Mouse (Mus musculus) hindbrain, embryonic 13.5 days (tissue): ENCODE measurements around the gene Sri. TPM values are rescaled to one million over a fixed set of nuclear protein-coding genes. Genes with fewer than 3 reads are reported as not detected.

Experiments
- ATAC-seq: fragments of 200-750 bp; cut with Nextera tagmentation; 2 replicates; pipeline ENCODE4 v1.8.0; 2017; ENCODE audit warnings: moderate TSS enrichment; ENCODE audit not compliant: low FRiP score
- H3K27ac ChIP-seq: fragments of 300-500 bp; sonication (generic); 2 replicates; pipeline ENCODE4 v1.5.1; 2015; ENCODE audit warnings: inconsistent platforms, mild to moderate bottlenecking, moderate library complexity
- H3K27me3 ChIP-seq: fragments of 300-500 bp; sonication (generic); 2 replicates; pipeline ENCODE4 v1.6.1; 2015; ENCODE audit warnings: mild to moderate bottlenecking, inconsistent platforms
- H3K36me3 ChIP-seq: fragments of 300-500 bp; sonication (generic); 2 replicates; pipeline ENCODE4 v1.6.1; 2015; ENCODE audit warnings: mild to moderate bottlenecking, inconsistent platforms
- H3K4me1 ChIP-seq: fragments of 300-500 bp; sonication (generic); replicated peaks from 2 replicates; pipeline ENCODE4 v1.6.1; 2015; ENCODE audit warnings: inconsistent platforms
- H3K4me2 ChIP-seq: fragments of 300-500 bp; sonication (generic); 2 replicates; pipeline ENCODE4 v1.6.1; 2015; ENCODE audit warnings: inconsistent platforms, mild to moderate bottlenecking, moderate library complexity
- H3K4me3 ChIP-seq: fragments of 300-500 bp; sonication (generic); 2 replicates; pipeline ENCODE4 v1.5.1; 2015; ENCODE audit warnings: mild to moderate bottlenecking, inconsistent platforms
- H3K9ac ChIP-seq: fragments of 300-500 bp; sonication (generic); 2 replicates; pipeline ENCODE4 v1.6.1; 2015; ENCODE audit warnings: mild to moderate bottlenecking, inconsistent platforms
- H3K9me3 ChIP-seq: fragments of 300-500 bp; sonication (generic); 2 replicates; pipeline ENCODE4 v1.6.1; 2016; ENCODE audit warnings: inconsistent platforms
- WGBS: fragments of 180-500 bp; shearing (Covaris S2); methylation state at CpG from one replicate; pipeline ENCODE4 v1.1.7; 2015; 5-methylcytosine and 5-hydroxymethylcytosine counted together
- polyA plus RNA-seq: library from polyadenylated mRNA; unstranded; fragments of >200 nt; fragmentation: Nextera tagmentation; extraction: Ambion mirVana; gene quantifications from 2 replicates; pipeline ENCODE4 v1.2.1, GENCODE M21; 2015

Gene Sri
- polyA plus RNA-seq, 1 experiment from 2014 or later = 182 TPM

DNA sequence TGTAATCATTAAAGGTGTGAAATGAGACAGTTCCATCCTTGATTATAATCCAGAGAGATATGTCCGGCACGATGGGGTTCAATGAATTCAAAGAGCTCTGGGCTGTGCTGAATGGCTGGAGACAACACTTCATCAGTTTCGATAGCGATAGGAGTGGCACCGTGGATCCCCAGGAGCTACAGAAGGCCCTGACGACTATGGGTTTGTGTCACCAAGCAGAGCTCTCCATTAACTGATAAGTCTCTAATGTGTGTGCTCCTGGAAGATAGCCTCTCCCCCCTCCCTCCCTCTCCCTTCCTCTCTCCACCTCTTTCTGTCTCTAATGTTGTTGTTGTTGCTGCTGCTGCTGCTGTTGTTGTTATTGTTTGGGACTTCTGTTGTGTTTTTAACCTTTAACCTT lies 17.3 kb downstream of the Sri start:
- no peak overlapping the region for H3K4me2 ChIP-seq
- H3K9me3 ChIP-seq = no peaks in the 10 kb centered on the region
- 69% methylated on average over 6 of the region's 6 CpGs for WGBS
- no peak overlapping the region for H3K4me3 ChIP-seq
- H3K36me3 ChIP-seq = peaks cover 70% of the 10 kb centered on the region
- H3K9ac ChIP-seq = no peak overlapping the region
- H3K27ac ChIP-seq = no peak overlapping the region
- no peak for ATAC-seq
- H3K27me3 ChIP-seq = no peaks in the 10 kb centered on the region
- no peaks in the 10 kb centered on the region for H3K4me1 ChIP-seq

DNA sequence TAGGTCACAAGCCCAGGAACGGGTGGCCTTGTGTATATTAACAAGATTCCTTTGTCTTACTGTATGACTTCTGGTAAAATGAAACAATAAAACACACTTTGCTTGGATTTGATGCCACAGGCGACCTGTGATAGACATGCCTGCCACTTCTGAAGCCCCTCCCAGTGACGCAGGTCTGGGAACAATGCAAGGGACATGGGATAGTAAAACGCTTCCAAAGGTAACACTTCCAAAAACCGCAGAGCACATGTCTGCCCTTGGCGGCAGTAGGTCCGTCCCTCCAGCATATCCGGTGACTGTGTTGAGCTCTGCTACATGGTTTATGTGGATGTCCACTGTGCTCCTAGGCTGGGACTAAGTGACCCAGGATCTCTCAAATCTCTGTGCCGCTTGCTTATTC lies 27.5 kb downstream of the Sri start:
- Histone ChIP-seq H3K9me3 (no peaks in the 10 kb centered on the region), H3K4me2 (no peak overlapping the region), H3K27ac (no peak overlapping the region), H3K4me3 (no peak overlapping the region), H3K4me1 (no peaks in the 10 kb centered on the region), H3K9ac (no peak overlapping the region), H3K36me3 (peaks cover 26% of the 10 kb centered on the region), H3K27me3 (no peaks in the 10 kb centered on the region)
- WGBS = 93% methylated on average over 9 of the region's 9 CpGs
- no peak for ATAC-seq

DNA sequence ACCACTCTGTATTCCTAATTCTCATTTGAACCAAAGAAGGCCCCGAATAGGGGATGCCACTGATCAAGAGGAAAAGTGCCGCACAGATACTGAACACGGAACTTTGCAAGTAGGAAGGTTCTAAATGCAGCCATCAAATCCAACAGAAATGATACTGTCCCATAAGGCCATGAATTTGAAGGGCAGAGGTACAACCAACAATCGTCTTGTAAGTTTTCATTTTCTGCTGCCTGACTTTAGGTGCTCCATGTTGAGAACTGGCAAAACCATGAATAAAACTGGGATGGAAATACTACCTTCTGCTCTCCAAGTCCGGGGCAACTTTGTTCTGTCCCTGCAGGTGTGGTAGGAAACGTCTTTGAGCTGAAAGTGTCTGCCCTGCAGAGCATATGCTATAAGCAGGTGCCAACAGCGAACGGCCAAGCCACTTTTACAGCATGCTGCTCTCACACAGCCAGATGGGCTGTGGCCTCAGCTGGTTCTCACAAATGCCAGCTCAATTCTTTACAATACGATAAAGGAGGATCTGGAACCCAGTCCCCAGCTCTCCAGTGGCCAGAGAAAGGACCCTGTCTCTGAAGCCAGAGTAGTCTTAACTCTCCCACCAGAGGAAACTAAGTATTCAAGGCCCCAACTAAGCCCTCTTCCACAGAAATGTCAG lies 28.2 kb downstream of the Sri start:
- H3K4me1 ChIP-seq = no peaks in the 10 kb centered on the region
- no peak overlapping the region for H3K27ac ChIP-seq
- H3K9ac ChIP-seq = no peak overlapping the region
- peaks cover 26% of the 10 kb centered on the region for H3K36me3 ChIP-seq
- no peak for ATAC-seq
- no peaks in the 10 kb centered on the region for H3K9me3 ChIP-seq
- WGBS = 93% methylated on average over 9 of the region's 9 CpGs
- no peaks in the 10 kb centered on the region for H3K27me3 ChIP-seq
- H3K4me2 ChIP-seq = no peak overlapping the region
- H3K4me3 ChIP-seq = no peak overlapping the region

DNA sequence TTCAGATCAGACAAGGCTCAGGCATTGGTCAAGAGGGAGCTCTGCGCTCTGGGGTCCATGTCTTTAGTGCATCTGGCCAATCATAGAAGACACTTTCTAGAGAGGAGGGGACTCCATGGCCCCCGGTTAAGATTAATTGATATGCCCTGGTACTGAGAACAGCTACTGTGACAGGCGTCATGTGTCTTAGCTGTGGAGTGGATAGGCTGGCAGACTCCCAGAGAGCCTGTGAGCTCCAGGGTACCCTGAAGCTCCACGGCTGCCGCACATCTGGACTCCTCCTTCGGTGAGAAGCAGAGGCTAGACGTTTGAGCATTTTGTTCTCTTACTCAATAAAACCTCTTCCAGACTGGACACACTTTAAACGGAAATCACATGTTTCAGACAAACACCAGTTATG lies 31.6 kb downstream of the Sri start:
- Histone ChIP-seq H3K4me1 (no peaks in the 10 kb centered on the region), H3K9ac (no peak overlapping the region), H3K36me3 (peaks cover 21% of the 10 kb centered on the region), H3K4me2 (no peak overlapping the region), H3K4me3 (no peak overlapping the region), H3K9me3 (no peaks in the 10 kb centered on the region), H3K27ac (no peak overlapping the region), H3K27me3 (no peaks in the 10 kb centered on the region)
- WGBS = 90% methylated on average over 8 of the region's 8 CpGs
- no peak for ATAC-seq

DNA sequence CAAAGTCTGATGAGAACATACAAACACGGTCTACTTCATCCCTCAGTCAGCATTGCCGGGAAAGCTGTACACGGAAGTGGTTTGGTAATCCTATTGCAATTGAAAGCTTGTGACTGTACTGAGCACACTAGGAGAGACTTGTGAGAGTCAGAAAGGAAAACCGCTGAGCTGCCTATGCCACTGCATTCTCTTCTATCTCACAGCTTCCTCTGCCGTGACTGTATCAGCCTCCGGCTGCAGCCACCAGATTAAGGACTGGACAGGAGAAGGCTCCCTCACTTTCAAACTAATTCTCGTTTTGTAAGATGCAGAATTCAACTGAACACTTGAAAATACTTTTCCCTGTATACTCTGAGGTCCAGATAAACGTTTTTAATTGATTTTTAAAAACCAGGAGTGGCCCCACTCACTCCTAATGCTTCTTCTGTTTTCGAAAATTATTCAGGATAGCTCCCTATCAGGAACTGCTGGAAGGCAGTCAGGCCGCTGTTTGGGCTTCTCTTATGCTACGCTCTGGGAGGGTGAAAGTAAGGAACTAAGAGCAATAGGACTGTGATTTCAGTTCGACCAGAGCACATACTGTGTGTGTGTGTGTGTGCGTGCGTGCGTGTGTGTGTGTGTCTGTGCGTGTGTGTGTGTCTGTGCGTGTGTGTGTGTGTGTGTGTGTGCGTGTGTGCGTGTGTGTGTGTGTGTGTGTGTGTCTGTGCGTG lies 37.1 kb downstream of the Sri start:
- ATAC-seq = no peak
- H3K4me1 ChIP-seq = no peaks in the 10 kb centered on the region
- H3K36me3 ChIP-seq = peaks cover 6% of the 10 kb centered on the region
- H3K9ac ChIP-seq = no peak overlapping the region
- H3K4me2 ChIP-seq = no peak overlapping the region
- no peak overlapping the region for H3K4me3 ChIP-seq
- no peak overlapping the region for H3K27ac ChIP-seq
- no peaks in the 10 kb centered on the region for H3K27me3 ChIP-seq
- 71% methylated on average over 20 of the region's 20 CpGs for WGBS
- H3K9me3 ChIP-seq = no peaks in the 10 kb centered on the region

DNA sequence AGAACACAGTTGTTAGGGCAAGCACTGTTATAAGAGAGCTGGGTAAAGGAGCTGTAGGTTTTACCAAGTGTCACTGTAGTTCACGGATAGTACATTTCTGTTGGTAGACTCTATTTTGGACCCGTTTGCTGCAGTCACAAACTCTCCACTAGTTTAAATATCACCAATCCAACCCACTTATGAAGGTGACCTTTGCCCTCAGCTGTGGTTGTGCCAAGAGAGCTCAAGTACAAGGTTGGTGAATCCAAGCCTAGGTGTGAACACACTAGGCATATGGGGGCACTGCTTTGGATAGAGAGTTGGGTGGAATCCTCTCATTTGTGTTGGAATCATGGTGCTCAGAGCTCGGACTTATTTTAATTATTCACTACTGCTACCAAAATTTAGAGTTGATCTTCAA lies 39.8 kb downstream of the Sri start:
- WGBS = 91% methylated on average over 3 of the region's 3 CpGs
- H3K4me1 ChIP-seq = no peaks in the 10 kb centered on the region

DNA sequence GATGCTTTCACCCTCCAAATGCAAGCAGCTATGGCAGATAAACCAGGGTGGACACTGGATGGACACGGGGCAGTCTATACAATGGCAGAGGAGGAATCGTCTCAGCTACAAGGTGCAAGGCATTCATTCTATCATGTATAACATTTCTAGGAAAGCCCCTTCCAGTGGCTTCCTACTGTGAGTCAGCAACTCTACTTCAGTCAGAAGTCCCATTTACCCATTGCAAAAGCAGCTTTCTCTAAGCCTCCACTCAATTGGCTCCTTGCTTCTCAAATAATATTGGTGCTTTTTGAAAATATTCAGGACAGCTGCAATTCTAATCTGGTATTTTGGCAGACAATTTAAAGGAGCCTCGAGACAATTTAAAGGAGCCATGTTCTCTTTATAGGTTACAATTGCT lies 42.3 kb downstream of the Sri start:
- Histone ChIP-seq H3K9me3 (no peaks in the 10 kb centered on the region), H3K9ac (no peak overlapping the region), H3K27ac (no peak overlapping the region), H3K36me3 (peaks cover 23% of the 10 kb centered on the region), H3K27me3 (no peaks in the 10 kb centered on the region), H3K4me1 (no peaks in the 10 kb centered on the region), H3K4me3 (no peak overlapping the region), H3K4me2 (no peak overlapping the region)
- no peak for ATAC-seq
- 88% methylated on average over 3 of the region's 3 CpGs for WGBS

More for the DNA sequence above, 39.8 kb downstream of the Sri start:
- Histone ChIP-seq H3K9me3 (no peaks in the 10 kb centered on the region), H3K4me3 (no peak overlapping the region), H3K27me3 (no peaks in the 10 kb centered on the region), H3K36me3 (peaks cover 12% of the 10 kb centered on the region), H3K9ac (no peak overlapping the region), H3K4me2 (no peak overlapping the region), H3K27ac (no peak overlapping the region)
- ATAC-seq = no peak

DNA sequence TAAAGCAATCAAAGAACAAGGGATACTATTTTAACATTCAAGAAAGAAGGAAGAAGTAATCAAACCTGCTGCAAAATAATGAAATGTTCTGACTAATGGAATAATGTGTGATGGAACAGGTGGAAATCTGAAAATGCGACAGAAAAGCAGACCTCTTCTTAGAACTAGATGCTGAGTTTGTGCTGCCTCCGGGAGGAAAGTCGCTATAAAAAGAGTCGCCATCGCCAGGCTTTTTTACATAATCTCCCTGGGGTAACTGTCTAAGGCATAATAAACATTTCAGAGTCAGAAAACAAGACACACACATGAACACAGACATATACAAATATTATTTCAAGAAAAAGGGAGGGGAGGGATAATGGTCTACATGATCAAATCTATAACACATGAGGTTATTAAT lies 49.0 kb downstream of the Sri start:
- H3K4me3 ChIP-seq = no peak overlapping the region
- no peak overlapping the region for H3K4me2 ChIP-seq
- no peak for ATAC-seq
- peaks cover 19% of the 10 kb centered on the region for H3K36me3 ChIP-seq
- H3K9me3 ChIP-seq = no peaks in the 10 kb centered on the region
- H3K9ac ChIP-seq = no peak overlapping the region
- 78% methylated on average over 5 of the region's 5 CpGs for WGBS
- no peak overlapping the region for H3K27ac ChIP-seq
- no peaks in the 10 kb centered on the region for H3K4me1 ChIP-seq
- no peaks in the 10 kb centered on the region for H3K27me3 ChIP-seq

DNA sequence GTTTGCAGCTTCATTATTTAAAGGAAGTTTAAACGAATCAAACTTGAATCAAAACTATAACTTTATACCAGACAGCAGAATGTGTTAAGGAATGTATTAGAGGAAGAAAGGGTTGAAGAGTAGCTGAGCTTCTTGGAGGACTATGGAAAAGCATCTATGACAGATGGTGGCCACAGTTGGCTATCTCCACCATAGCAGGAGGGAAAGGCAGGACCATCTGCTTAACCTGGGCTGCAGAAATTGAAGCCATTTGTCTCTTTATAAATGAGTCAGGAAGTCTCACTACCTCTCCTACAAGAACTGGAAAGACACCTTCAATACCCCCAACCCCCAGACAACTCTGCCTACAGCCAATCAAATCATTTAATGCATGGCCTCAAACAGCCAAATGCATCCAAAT lies 49.8 kb downstream of the Sri start:
- no peak overlapping the region for H3K4me2 ChIP-seq
- no peaks in the 10 kb centered on the region for H3K27me3 ChIP-seq
- H3K4me1 ChIP-seq = no peaks in the 10 kb centered on the region
- no peak overlapping the region for H3K27ac ChIP-seq
- no peak overlapping the region for H3K9ac ChIP-seq
- WGBS = 93% methylated on average over 1 of the region's 1 CpGs
- H3K4me3 ChIP-seq = no peak overlapping the region
- no peaks in the 10 kb centered on the region for H3K9me3 ChIP-seq
- peaks cover 18% of the 10 kb centered on the region for H3K36me3 ChIP-seq
- no peak for ATAC-seq

DNA sequence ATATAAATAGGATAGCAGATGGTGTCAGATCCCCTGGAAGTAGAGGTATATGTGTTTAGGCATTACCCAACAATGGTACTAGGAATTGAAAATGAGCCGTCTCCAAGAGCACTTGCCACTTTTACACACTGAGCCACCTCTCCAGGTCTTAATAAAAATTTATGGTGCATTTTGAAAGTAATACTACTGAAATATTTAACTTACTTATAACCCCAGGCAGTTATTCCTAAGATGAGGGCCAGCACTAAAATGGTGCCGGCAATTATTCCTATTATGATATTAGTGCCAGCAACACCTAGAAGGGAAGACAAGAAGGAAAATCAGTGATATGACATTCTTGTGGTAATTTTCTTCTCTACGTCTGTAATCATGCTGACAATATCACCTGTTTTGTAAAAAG lies 65.8 kb downstream of the Sri start:
- Histone ChIP-seq H3K4me1 (no peaks in the 10 kb centered on the region), H3K9ac (no peak overlapping the region)
- WGBS = 94% methylated on average over 3 of the region's 3 CpGs

DNA sequence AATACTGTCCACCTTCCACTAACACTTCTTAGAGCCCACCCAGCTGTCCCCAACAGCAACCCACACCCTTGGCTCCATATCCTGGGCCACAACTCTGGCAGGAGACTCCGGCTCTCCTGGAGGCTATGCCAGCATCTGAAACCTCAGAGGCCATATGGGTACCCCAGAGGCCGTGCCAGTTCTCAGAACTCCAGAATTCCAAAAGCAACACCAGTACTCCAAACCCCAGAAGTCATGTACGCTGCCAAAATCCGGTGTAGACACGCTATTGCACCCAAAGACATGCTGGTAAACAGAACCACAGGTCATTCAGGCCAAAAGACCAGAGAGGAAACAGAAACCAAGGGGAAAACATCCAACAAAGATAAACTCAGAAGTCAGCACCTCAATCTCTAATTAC lies 66.4 kb downstream of the Sri start:
- no peak overlapping the region for H3K27ac ChIP-seq
- H3K36me3 ChIP-seq = peaks cover 9% of the 10 kb centered on the region; the same call in 1 of the 2 replicates
- H3K9me3 ChIP-seq = no peaks in the 10 kb centered on the region
- H3K27me3 ChIP-seq = no peaks in the 10 kb centered on the region
- WGBS = 94% methylated on average over 5 of the region's 5 CpGs
- no peak overlapping the region for H3K9ac ChIP-seq
- no peak for ATAC-seq
- H3K4me2 ChIP-seq = no peak overlapping the region
- no peak overlapping the region for H3K4me3 ChIP-seq
- no peaks in the 10 kb centered on the region for H3K4me1 ChIP-seq

More for the DNA sequence above, 65.8 kb downstream of the Sri start:
- Histone ChIP-seq H3K27me3 (no peaks in the 10 kb centered on the region), H3K4me3 (no peak overlapping the region), H3K27ac (no peak overlapping the region), H3K4me2 (no peak overlapping the region), H3K9me3 (no peaks in the 10 kb centered on the region), H3K36me3 (peaks cover 9% of the 10 kb centered on the region; the same call in 1 of the 2 replicates)
- no peak for ATAC-seq

DNA sequence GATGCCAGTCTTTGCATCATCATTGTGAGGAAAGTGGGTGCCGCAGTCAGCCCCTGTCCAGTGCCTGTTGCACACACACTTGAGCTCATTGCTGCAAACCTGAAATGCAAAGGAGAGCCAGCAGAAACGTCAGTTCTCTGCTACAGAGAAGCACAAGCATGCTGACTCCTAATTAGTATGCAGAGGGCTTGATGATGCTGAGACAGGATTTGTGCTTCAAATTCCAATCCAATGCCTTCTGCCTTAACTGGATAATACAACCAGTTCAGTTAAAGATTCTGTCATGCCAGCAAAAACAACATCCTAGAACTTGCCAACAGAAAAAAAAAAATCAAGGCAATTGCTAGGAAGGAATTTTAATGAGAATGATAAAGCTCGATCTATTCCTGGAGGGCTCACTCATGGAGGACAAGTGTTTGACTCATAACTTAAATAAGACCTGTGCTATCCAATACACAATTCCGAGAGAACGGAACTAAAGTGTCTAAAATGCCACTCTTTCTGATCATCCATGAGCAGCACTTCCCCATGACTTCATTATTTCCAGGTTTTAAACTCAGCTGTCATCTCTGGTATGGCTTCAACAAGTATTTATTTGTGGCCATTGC lies 70.8 kb downstream of the Sri start:
- Histone ChIP-seq H3K9me3 (no peaks in the 10 kb centered on the region), H3K4me3 (no peak overlapping the region), H3K4me1 (no peaks in the 10 kb centered on the region), H3K9ac (no peak overlapping the region), H3K27me3 (no peaks in the 10 kb centered on the region), H3K27ac (no peak overlapping the region), H3K36me3 (peaks cover 15% of the 10 kb centered on the region), H3K4me2 (no peak overlapping the region)
- ATAC-seq = no peak
- WGBS = 82% methylated on average over 5 of the region's 5 CpGs
